Mouse (Mus musculus) kidney, embryonic 14.5 days (tissue): Measurements from ENCODE around the gene Popdc2. TPM values are rescaled to one million over a fixed set of nuclear protein-coding genes. Genes with fewer than 3 reads are reported as not detected.

Source experiments
- ATAC-seq: fragments of 200-750 bp; cut with Nextera tagmentation; 2 replicates; pipeline ENCODE4 v1.8.0; 2017; ENCODE audit warnings: moderate number of reproducible peaks, mild to moderate bottlenecking, moderate TSS enrichment, moderate library complexity; ENCODE audit not compliant: low FRiP score, low TSS enrichment
- H3K27ac ChIP-seq: fragments of 300-500 bp; sonication (generic); 2 replicates; pipeline ENCODE4 v1.5.1; 2014; ENCODE audit warnings: low read depth, mild to moderate bottlenecking, low read length, moderate library complexity, mixed read lengths
- H3K27me3 ChIP-seq: fragments of 300-500 bp; sonication (generic); 2 replicates; pipeline ENCODE4 v1.6.1; 2014; ENCODE audit warnings: mild to moderate bottlenecking, low read length; ENCODE audit not compliant: control insufficient read depth, insufficient read depth
- H3K36me3 ChIP-seq: fragments of 300-500 bp; sonication (generic); 2 replicates; pipeline ENCODE4 v1.6.1; 2014; ENCODE audit warnings: low read length, mixed read lengths; ENCODE audit not compliant: control insufficient read depth, insufficient read depth
- H3K4me1 ChIP-seq: fragments of 300-500 bp; sonication (generic); 2 replicates; pipeline ENCODE4 v1.6.1; 2014; ENCODE audit warnings: low read length, mixed read lengths; ENCODE audit not compliant: control insufficient read depth, insufficient read depth
- H3K4me2 ChIP-seq: fragments of 300-500 bp; sonication (generic); replicated peaks from 2 replicates; pipeline ENCODE4 v1.6.1; 2014; ENCODE audit warnings: low read depth, mild to moderate bottlenecking, low read length
- H3K4me3 ChIP-seq: fragments of 300-500 bp; sonication (generic); 2 replicates; pipeline ENCODE4 v1.5.1; 2014; ENCODE audit warnings: mild to moderate bottlenecking, low read length
- H3K9ac ChIP-seq: fragments of 300-500 bp; sonication (generic); 2 replicates; pipeline ENCODE4 v1.6.1; 2014; ENCODE audit warnings: low read depth, mild to moderate bottlenecking, low read length, moderate library complexity
- H3K9me3 ChIP-seq: fragments of 300-500 bp; sonication (generic); 2 replicates; pipeline ENCODE4 v1.6.1; 2016; ENCODE audit warnings: low read length; ENCODE audit not compliant: control insufficient read depth
- WGBS: fragments of 180-500 bp; shearing (Covaris S2); extraction: QIAGEN DNeasy Blood & Tissue Kit; methylation state at CpG from one replicate; pipeline ENCODE4 v1.1.7; 2014; 5-methylcytosine and 5-hydroxymethylcytosine counted together
- polyA plus RNA-seq: library from polyadenylated mRNA; unstranded; fragments of >200 nt; fragmentation: Nextera tagmentation; extraction: Ambion mirVana; gene quantifications from 2 replicates; pipeline ENCODE4 v1.2.1, GENCODE M21; 2014

Popdc2 gene
- polyA plus RNA-seq, 1 experiment from 2014 or later = 0.35 TPM

DNA sequence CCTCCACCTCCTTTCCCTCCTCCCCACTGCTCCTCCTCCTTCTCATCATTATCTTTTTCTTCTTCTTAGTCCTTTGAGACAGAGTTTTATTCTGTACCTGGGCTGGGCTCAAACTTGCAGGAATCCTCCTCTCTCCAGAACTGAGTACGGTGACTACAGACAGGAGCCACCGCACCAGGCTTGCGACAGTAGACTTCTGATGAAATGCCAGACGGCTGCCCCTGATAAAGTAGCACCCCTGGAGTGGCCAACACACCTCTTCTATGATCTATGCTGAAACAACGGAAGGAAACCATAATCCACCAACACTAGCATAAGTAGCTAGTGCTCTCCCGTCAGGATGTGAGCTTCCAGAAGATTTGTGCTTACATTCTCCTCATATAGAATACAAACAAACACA, 25.4 kb downstream of the Popdc2 start:
- Histone ChIP-seq H3K36me3 (no peaks in the 10 kb centered on the region), H3K9me3 (no peaks in the 10 kb centered on the region), H3K4me3 (no peak overlapping the region), H3K4me2 (no peak overlapping the region), H3K27ac (no peak overlapping the region), H3K9ac (no peak overlapping the region), H3K4me1 (no peaks in the 10 kb centered on the region), H3K27me3 (no peaks in the 10 kb centered on the region)
- WGBS = 88% methylated on average over 6 of the region's 6 CpGs
- ATAC-seq = no peak

DNA sequence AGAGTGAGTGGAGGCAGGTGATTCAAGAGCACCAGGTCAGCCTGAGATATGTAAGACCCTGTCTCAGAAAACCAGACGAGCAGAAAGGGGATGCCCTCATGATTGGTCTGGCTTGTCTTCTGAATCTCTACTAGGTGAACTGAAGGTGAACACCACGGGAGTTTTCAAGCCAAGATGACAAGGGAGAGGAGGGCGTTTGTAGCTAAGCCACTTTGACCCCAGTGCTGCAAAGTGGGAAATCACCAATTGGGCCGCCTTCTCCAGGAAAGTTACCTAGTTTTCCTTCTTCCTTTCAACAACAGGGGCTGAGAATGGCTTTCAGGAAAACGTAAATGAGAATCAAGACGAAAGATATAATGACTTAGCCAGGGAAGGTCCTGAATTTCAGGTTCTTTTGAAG, 26.7 kb downstream of the Popdc2 start:
- Histone ChIP-seq H3K9me3 (no peaks in the 10 kb centered on the region), H3K4me3 (no peak overlapping the region), H3K27ac (no peak overlapping the region), H3K36me3 (no peaks in the 10 kb centered on the region), H3K4me2 (no peak overlapping the region), H3K9ac (no peak overlapping the region), H3K4me1 (no peaks in the 10 kb centered on the region), H3K27me3 (no peaks in the 10 kb centered on the region)
- 67% methylated on average over 6 of the region's 6 CpGs for WGBS
- no peak for ATAC-seq

DNA sequence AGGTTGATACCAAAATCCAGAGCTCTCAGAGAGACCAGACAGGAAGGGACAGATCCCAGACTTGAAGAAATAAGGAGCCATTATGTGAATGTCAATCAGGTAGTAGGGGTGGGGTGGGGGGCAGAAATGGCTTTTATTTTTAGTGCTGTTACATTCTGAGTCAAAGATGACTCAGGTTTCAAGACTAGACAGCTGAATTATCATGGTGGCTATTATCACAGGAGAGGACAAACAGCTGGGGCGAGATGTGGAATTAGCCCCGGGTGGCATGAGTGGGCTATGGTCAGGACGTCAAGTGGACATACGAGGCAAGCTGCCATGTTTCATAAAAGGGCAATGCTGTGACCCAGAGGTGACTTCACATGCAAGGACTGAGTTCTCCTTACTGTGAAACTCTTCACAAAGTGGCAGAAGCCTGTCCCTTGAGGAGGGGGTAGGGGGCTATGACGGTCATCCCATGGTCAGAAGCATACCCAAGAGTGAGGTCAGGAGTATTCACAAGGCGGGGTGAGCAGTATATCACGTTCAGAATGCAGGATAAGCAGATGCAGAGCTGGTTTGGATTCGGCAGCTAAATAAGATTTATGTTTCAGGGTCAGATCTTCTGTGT, 27.4 kb downstream of the Popdc2 start:
- 52% methylated on average over 8 of the region's 8 CpGs for WGBS

DNA sequence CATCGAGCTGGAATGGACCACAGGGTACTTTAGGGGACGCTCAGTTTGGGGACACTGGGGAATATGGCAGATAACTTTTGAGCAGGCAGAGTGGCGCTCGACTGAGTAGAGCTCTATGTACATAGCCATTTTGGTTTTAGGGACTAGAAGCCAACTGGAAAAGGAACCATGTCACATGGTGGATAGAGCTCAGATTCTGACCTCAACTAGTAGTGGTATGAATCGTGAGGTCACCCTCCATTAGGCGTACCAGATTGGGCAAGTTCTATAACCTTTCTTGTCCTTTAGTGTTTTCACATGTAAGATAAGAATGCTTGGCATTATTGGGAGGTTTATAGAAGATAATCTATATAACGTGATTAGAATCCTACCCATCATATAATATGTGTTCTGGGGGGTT, 28.3 kb downstream of the Popdc2 start:
- no peak overlapping the region for H3K27ac ChIP-seq
- no peaks in the 10 kb centered on the region for H3K9me3 ChIP-seq
- no peaks in the 10 kb centered on the region for H3K4me1 ChIP-seq
- WGBS = 93% methylated on average over 7 of the region's 7 CpGs
- no peaks in the 10 kb centered on the region for H3K36me3 ChIP-seq
- no peak overlapping the region for H3K9ac ChIP-seq
- H3K27me3 ChIP-seq = no peaks in the 10 kb centered on the region
- no peak overlapping the region for H3K4me2 ChIP-seq
- no peak for ATAC-seq
- no peak overlapping the region for H3K4me3 ChIP-seq

More for the DNA sequence above, 27.4 kb downstream of the Popdc2 start:
- Histone ChIP-seq H3K36me3 (no peaks in the 10 kb centered on the region), H3K27ac (no peak overlapping the region), H3K27me3 (no peaks in the 10 kb centered on the region), H3K9ac (no peak overlapping the region), H3K4me2 (no peak overlapping the region), H3K4me3 (no peak overlapping the region), H3K9me3 (no peaks in the 10 kb centered on the region), H3K4me1 (no peaks in the 10 kb centered on the region)
- no peak for ATAC-seq

DNA sequence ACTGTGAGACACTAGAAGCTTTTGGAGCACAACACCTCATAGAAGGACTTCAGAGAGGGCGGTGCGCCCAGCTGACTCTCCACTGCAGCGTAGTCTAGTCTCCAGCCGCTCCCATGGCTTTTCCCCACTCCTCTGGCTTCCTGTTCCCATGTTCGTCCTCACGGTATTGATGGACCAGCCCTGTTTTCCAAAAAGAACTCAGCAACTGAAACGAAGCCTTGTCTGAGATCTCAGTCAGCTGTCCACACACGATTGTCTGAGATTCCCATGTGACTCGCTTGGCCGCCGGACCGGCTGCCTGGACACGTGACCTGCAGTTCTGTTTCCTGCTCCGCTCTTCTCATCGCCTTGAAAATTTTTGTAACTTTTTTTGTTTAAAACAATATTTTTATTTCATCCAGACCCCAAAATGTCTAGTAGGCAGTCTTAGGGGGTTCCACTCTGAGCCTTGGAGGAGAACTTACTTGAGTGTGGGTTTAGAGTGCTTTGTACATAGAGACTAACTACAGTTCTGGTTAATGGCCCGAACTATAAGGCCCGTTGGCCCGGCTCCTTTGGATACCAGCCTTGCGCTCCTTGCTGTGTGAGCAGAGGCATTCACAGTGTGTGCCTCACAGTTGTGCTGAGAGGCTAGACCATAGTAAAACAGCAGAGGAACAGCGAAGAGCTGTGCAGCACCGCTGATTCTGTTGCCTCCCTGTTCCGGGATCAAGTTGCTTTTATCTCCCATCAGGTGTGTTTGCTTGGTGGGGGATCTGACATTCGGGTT, 30.3 kb downstream of the Popdc2 start:
- no peak overlapping the region for H3K4me2 ChIP-seq
- WGBS = 69% methylated on average over 23 of the region's 23 CpGs

DNA sequence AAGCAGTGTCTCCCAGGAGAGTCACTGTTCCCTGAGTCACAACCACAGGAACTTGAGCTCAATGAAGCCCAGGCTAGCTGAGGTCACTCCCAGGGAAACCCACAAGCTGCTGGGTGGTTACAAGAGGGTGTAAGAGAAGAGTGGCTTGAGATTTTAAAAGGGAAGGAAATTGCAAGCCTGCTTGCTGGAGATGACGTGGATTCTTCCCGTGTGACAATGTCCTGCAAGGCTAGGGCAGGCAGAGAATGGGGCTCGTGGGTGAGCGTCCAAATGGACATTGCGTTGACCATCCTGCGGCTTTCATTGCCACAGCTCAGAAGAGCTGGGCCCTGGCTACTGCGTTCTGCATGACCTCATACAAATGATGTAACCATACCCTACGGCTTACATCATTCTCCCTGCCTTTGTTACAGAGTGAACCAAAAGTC, 32.2 kb downstream of the Popdc2 start:
- H3K4me3 ChIP-seq = no peak overlapping the region
- H3K36me3 ChIP-seq = no peaks in the 10 kb centered on the region
- H3K27me3 ChIP-seq = no peaks in the 10 kb centered on the region
- peaks cover 2% of the 10 kb centered on the region; the same call in 1 of the 2 replicates for H3K4me1 ChIP-seq
- no peak overlapping the region for H3K4me2 ChIP-seq
- H3K9ac ChIP-seq = no peak overlapping the region
- H3K27ac ChIP-seq = no peak overlapping the region
- no peaks in the 10 kb centered on the region for H3K9me3 ChIP-seq
- ATAC-seq = no peak
- 89% methylated on average over 8 of the region's 8 CpGs for WGBS

More for the DNA sequence above, 30.3 kb downstream of the Popdc2 start:
- H3K36me3 ChIP-seq = no peaks in the 10 kb centered on the region
- no peak overlapping the region for H3K9ac ChIP-seq
- no peak for ATAC-seq
- H3K4me1 ChIP-seq = no peaks in the 10 kb centered on the region
- H3K9me3 ChIP-seq = no peaks in the 10 kb centered on the region
- no peaks in the 10 kb centered on the region for H3K27me3 ChIP-seq
- no peak overlapping the region for H3K4me3 ChIP-seq
- no peak overlapping the region for H3K27ac ChIP-seq

DNA sequence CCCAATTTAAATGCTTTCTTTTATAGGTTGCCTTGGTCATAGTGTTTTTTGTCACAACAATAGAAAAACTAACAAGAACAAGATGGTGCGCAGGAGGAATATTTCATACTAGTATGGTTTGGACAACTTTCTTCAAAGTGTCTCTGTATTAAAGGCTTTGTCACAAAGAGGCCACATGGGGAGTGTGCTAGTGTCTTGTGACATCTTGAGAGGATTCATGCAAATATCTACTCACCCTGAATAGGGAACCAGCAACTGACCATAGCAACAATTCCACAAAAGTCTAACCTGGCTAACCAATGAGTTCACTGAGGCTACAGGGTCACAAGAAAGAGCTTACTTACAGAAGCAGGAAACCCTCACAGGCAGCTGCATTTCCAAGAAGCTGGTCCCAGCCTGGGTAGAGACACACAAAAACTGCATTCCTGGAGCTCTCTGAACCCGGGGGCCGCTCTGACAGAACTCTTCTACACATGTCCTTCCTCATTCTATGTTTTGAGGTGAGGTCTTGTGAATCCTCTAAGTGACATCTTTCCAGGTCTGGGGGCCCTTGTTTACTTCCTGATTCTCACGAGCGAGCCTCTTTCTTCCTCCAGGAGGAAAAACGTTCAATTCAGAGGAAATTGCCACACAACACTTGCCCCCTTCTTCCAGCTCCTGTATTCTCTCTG, 33.2 kb downstream of the Popdc2 start:
- Histone ChIP-seq H3K36me3 (no peaks in the 10 kb centered on the region), H3K4me1 (peaks cover 12% of the 10 kb centered on the region), H3K9ac (no peak overlapping the region), H3K4me3 (no peak overlapping the region), H3K27ac (no peak overlapping the region), H3K9me3 (no peaks in the 10 kb centered on the region), H3K4me2 (no peak overlapping the region), H3K27me3 (no peaks in the 10 kb centered on the region)
- WGBS = 57% methylated on average over 6 of the region's 6 CpGs
- ATAC-seq = no peak

DNA sequence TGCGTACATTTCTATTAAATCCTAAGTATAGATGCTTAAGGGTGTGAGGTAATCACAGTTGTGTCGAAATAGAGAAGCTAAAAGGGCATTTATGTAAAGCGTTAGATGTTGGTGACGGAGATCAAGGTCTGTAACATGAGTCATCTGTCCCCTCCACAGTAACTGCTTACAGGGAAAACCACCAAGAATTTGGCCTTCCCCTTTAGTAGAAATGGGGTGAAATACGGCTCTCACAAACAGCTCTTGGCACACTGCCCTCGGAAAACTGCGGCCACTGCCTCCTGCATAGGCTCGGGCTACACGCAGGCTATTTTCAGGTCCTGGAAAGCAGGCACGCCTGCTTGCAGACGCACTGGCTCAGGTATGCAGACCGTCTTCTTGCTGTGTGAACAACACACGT, 34.1 kb downstream of the Popdc2 start:
- H3K4me3 ChIP-seq = no peak overlapping the region
- no peaks in the 10 kb centered on the region for H3K36me3 ChIP-seq
- H3K9me3 ChIP-seq = no peaks in the 10 kb centered on the region
- no peak overlapping the region for H3K9ac ChIP-seq
- no peak overlapping the region for H3K27ac ChIP-seq
- peaks cover 14% of the 10 kb centered on the region for H3K4me1 ChIP-seq
- H3K27me3 ChIP-seq = no peaks in the 10 kb centered on the region
- ATAC-seq = no peak
- no peak overlapping the region for H3K4me2 ChIP-seq
- WGBS = 41% methylated on average over 13 of the region's 13 CpGs

DNA sequence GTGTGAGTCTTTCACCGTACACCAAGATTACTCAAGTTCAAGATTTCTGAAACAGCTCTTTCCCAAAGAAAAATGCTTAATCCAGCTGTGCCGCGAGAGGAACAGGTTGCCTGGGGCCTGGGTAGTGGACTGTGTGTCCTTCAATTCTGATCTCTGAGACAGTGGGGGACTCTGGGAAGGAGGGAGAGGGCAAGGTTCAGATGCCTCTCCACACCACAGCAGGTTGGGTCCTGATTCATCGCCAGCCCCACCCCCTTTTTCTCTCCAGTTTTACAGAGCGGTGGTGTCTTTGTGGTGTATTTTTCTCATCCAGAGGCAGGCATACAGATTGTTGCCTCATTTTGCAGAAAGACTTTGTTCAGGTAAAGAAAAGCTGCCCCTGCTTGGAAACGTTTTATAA, 36.3 kb downstream of the Popdc2 start:
- 93% methylated on average over 6 of the region's 6 CpGs for WGBS
- Histone ChIP-seq H3K4me3 (no peak overlapping the region), H3K4me1 (peaks cover 14% of the 10 kb centered on the region), H3K36me3 (no peaks in the 10 kb centered on the region), H3K9me3 (no peaks in the 10 kb centered on the region), H3K4me2 (no peak overlapping the region), H3K9ac (no peak overlapping the region), H3K27me3 (no peaks in the 10 kb centered on the region), H3K27ac (no peak overlapping the region)
- ATAC-seq = no peak
